Mouse (Mus musculus): ENCODE results near the gene Luc7l2. TPM values are rescaled to one million over a fixed set of nuclear protein-coding genes. Genes with fewer than 3 reads are reported as not detected.

Luc7l2 gene
- polyA plus RNA-seq, 1 experiment from 2014 or later = 57.0 TPM

DNA sequence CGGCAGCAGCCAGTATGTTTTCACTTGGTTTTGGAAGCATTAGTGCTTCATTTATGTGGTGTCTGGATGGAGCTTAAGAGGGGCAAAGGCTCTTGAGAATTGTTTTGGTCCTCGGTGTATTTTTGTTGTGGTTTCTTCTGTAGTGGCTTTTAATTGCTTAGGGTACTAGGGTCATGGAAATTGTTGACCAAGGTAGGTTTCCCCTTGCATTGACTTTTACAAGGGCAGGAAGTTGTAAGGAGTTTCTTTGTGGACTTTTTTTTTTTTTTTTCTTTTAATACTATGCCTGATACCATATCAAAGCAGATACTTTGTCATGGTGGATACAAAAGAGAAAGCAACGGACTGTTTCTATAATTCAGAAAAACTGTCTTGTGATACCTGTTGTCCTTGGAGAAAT, 30.6 kb downstream of the Luc7l2 start:
- no peaks in the 10 kb centered on the region for H3K4me1 ChIP-seq
- no peak overlapping the region for H3K27ac ChIP-seq
- H3K27me3 ChIP-seq = no peaks in the 10 kb centered on the region
- no peak overlapping the region for H3K9ac ChIP-seq
- no peaks in the 10 kb centered on the region for H3K9me3 ChIP-seq
- H3K36me3 ChIP-seq = peaks cover 30% of the 10 kb centered on the region
- H3K4me2 ChIP-seq (replicated peaks) = no peak overlapping the region
- H3K4me3 ChIP-seq = no peak overlapping the region
- ATAC-seq (ENCODE audit: insufficient number of reproducible peaks, insufficient read depth, low FRiP score, low TSS enrichment) = no peak
- 86% methylated on average over 3 of the region's 3 CpGs for WGBS

DNA sequence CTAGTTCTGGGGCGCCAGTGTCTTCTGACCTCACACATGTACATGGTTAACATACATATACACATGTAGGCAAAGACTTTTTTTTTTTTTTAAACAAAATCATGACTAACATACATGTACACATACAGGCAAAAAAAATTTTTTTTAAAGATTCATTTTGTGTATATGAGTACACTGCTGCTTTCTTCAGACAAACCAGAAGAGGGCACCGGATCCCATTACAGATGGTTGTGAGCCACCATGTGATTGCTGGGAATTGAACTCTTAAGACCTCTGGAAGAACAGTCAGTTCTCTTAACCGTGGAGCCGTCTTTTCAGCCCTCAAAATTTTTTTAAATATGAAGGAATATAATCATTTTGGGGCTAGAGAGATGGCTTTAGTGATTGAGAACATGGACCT, 46.3 kb downstream of the Luc7l2 start:
- Histone ChIP-seq H3K4me2 (replicated peaks) (no peak overlapping the region), H3K36me3 (peaks cover 50% of the 10 kb centered on the region), H3K4me1 (no peaks in the 10 kb centered on the region), H3K9me3 (no peaks in the 10 kb centered on the region), H3K4me3 (no peak overlapping the region), H3K9ac (no peak overlapping the region), H3K27ac (no peak overlapping the region), H3K27me3 (no peaks in the 10 kb centered on the region)
- 91% methylated on average over 4 of the region's 4 CpGs for whole genome bisulfite sequencing
- no peak for ATAC-seq (ENCODE audit: insufficient number of reproducible peaks, insufficient read depth, low FRiP score, low TSS enrichment)

DNA sequence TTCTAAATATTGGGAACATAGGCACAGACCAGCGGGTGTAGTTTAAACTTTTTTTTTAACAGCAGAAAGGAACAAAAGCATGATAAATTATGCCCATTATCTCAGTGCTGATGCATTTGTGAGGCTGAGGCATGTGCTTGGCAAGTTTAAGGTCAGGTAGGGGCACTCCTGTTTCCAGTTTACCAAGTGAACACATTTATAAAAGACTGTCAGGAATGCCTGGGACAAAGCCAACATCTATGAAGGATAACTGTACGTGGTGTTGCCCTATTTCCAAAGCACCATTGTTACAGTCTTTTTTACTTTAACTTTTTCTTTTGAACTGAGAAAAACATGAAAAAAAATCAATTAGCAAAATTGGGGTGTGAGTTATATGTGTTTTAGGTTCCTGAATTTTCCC, 58.8 kb downstream of the Luc7l2 start:
- 87% methylated on average over 2 of the region's 2 CpGs for WGBS
- Histone ChIP-seq H3K4me2 (replicated peaks) (no peak overlapping the region), H3K4me1 (no peaks in the 10 kb centered on the region), H3K36me3 (peaks cover 36% of the 10 kb centered on the region), H3K27me3 (no peaks in the 10 kb centered on the region), H3K9me3 (no peaks in the 10 kb centered on the region), H3K9ac (no peak overlapping the region), H3K4me3 (no peak overlapping the region), H3K27ac (no peak overlapping the region)
- ATAC-seq (ENCODE audit: insufficient number of reproducible peaks, insufficient read depth, low FRiP score, low TSS enrichment) = no peak

DNA sequence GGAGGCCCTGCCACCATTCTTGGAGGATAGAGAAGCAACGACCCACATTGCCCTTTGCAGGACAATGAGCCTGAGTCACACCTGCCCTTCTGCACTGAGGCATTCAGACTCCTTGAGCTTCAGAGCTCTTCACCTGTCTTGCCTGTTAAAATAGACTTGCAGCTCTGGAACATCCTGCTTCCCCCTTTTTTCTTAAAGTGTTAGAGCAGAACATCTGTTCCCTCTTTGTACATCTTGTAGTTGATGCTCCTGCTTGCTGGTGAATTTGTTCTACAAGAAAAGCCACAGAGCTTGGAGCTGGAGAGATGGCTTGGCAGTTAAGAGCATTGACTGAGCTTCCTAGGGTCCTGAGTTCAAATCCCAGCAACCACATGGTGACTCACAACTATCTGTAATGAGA, 71.3 kb downstream of the Luc7l2 start:
- H3K4me2 ChIP-seq (replicated peaks) = no peak overlapping the region
- no peak overlapping the region for H3K4me3 ChIP-seq
- 94% methylated on average over 1 of the region's 1 CpGs for WGBS
- H3K9me3 ChIP-seq = peaks cover 4% of the 10 kb centered on the region; the same call in 1 of the 2 replicates
- no peak for ATAC-seq (ENCODE audit: insufficient number of reproducible peaks, insufficient read depth, low FRiP score, low TSS enrichment)
- no peaks in the 10 kb centered on the region for H3K27me3 ChIP-seq
- H3K9ac ChIP-seq = no peak overlapping the region
- H3K36me3 ChIP-seq = peaks cover 27% of the 10 kb centered on the region
- no peaks in the 10 kb centered on the region for H3K4me1 ChIP-seq
- no peak overlapping the region for H3K27ac ChIP-seq

DNA sequence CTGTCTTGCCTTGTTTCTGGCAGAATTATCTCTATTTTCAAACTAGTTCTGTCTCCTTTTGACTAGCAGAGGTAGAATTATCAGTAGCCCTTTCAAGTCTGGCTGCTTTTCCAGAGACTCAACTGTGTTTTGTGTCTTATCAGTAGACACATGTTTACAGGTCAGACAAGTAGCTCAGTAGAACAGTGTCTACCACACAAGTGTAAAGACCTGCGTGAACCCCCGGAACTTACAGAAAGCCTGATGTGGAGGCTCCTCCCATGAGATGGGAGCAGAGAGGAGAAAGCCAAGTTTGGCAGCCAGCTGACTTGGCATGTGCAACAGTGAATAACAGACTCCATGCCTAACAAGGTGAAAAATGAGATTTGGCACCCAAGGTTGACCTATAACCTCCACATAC, 72.3 kb downstream of the Luc7l2 start:
- H3K4me2 ChIP-seq (replicated peaks) = no peak overlapping the region
- peaks cover 24% of the 10 kb centered on the region for H3K36me3 ChIP-seq
- H3K27ac ChIP-seq = no peak overlapping the region
- H3K4me3 ChIP-seq = no peak overlapping the region
- no peaks in the 10 kb centered on the region for H3K9me3 ChIP-seq
- H3K9ac ChIP-seq = no peak overlapping the region
- ATAC-seq (ENCODE audit: insufficient number of reproducible peaks, insufficient read depth, low FRiP score, low TSS enrichment) = no peak
- WGBS = 85% methylated on average over 2 of the region's 2 CpGs
- H3K4me1 ChIP-seq = no peaks in the 10 kb centered on the region
- H3K27me3 ChIP-seq = no peaks in the 10 kb centered on the region

DNA sequence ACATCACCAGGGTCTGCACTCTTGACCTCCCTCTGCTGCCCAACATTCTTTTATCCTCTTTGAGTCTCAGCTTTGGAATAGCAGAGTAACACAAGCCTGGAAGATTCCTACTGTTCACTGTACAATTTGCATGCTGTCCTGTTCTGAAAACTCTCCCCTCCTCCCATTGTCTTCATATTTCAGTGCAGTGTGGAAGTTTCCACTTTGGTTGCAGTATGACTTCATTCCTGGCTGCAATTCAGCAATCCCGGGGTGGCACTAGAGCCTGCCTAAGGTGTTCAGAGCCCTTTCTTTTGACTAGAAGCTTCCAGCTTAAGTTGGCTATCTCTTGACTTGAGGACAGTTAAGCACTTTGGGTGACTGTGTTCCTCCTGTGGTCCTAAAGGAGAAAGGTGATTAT, 73.3 kb downstream of the Luc7l2 start:
- Histone ChIP-seq H3K9ac (no peak overlapping the region), H3K36me3 (peaks cover 14% of the 10 kb centered on the region), H3K27ac (no peak overlapping the region), H3K4me2 (replicated peaks) (no peak overlapping the region), H3K9me3 (no peaks in the 10 kb centered on the region), H3K4me3 (no peak overlapping the region), H3K4me1 (no peaks in the 10 kb centered on the region), H3K27me3 (no peaks in the 10 kb centered on the region)
- no peak for ATAC-seq (ENCODE audit: insufficient number of reproducible peaks, insufficient read depth, low FRiP score, low TSS enrichment)
- 78% methylated on average over 1 of the region's 1 CpGs for WGBS

DNA sequence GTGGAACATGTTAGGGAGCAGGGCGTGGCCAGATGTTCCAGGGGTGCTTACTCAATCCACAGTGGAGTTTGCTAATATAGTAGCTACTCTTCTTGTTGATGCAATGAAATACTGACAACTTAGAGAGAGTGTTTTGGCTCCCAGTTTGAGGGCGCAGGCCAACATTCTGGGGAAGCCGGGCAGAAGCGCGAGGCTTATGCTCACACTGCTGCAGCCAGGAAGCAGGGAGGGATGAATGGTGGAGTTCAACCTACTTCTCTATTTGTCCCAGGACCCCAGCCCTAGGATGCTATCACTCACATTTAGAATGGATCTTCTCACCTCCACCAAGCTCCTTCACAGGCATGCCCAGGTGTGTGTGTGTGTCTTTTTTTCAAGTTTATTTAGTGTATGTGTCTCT, 75.0 kb downstream of the Luc7l2 start:
- no peaks in the 10 kb centered on the region for H3K4me1 ChIP-seq
- no peak for ATAC-seq (ENCODE audit: insufficient number of reproducible peaks, insufficient read depth, low FRiP score, low TSS enrichment)

DNA sequence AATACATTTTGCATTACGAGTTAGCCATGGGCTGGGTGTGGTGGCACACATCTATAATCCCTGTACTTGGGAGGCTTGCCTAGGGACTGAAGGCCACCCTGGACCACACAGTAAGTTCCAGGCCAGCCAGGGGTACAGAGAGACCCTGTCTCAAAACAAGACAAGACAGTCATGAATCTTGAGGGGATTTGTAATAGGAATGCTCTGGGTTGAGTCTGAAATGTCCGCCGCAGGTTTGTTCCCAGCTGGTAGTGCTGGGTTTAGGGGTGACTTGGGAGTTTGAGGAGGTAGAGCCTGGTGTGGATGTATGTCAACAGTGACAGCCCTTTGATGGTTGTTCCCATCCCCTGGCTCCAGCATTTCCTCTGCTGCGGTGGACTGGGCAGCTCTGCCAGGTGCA, 75.9 kb downstream of the Luc7l2 start:
- H3K27ac ChIP-seq = no peak overlapping the region
- H3K27me3 ChIP-seq = no peaks in the 10 kb centered on the region
- no peak overlapping the region for H3K4me3 ChIP-seq
- H3K4me2 ChIP-seq (replicated peaks) = no peak overlapping the region
- H3K4me1 ChIP-seq = no peaks in the 10 kb centered on the region
- peaks cover 5% of the 10 kb centered on the region; the same call in 1 of the 2 replicates for H3K36me3 ChIP-seq
- no peak overlapping the region for H3K9ac ChIP-seq
- H3K9me3 ChIP-seq = no peaks in the 10 kb centered on the region
- 91% methylated on average over 4 of the region's 4 CpGs for WGBS
- no peak for ATAC-seq (ENCODE audit: insufficient number of reproducible peaks, insufficient read depth, low FRiP score, low TSS enrichment)

More for the DNA sequence above, 75.0 kb downstream of the Luc7l2 start:
- H3K9ac ChIP-seq = no peak overlapping the region
- no peak overlapping the region for H3K4me3 ChIP-seq
- 0 out of 2 replicates have a peak, but pooled peaks cover 9% of the 10 kb centered on the region for H3K36me3 ChIP-seq
- no peak overlapping the region for H3K4me2 ChIP-seq (replicated peaks)
- WGBS = 96% methylated on average over 5 of the region's 5 CpGs
- no peak overlapping the region for H3K27ac ChIP-seq
- no peaks in the 10 kb centered on the region for H3K9me3 ChIP-seq
- H3K27me3 ChIP-seq = no peaks in the 10 kb centered on the region

DNA sequence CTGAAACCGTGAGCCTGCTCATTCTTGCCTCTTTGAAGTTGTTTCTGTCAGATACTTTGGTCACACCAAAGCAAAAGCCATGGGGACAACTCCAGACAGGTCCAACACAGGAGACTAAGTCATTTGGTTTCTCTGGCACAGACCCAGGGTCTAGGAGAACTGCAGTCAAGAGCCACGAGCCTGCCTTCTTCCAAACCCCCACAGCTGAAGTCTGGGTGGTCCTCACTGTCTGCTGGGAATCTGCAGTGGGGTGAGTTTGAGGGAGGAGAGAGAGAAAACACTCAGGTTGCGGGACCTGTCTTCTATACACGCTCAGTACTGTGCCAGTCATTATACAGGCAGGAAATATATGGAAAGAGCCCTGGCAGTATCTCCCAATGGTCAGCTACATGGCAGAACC, 76.4 kb downstream of the Luc7l2 start:
- no peak overlapping the region for H3K4me3 ChIP-seq
- H3K4me2 ChIP-seq (replicated peaks) = no peak overlapping the region
- H3K9me3 ChIP-seq = no peaks in the 10 kb centered on the region
- H3K27me3 ChIP-seq = no peaks in the 10 kb centered on the region
- H3K27ac ChIP-seq = no peak overlapping the region
- 83% methylated on average over 4 of the region's 4 CpGs for WGBS
- H3K4me1 ChIP-seq = no peaks in the 10 kb centered on the region
- H3K9ac ChIP-seq = no peak overlapping the region
- ATAC-seq (ENCODE audit: insufficient number of reproducible peaks, insufficient read depth, low FRiP score, low TSS enrichment) = no peak
- peaks cover 5% of the 10 kb centered on the region; the same call in 1 of the 2 replicates for H3K36me3 ChIP-seq

DNA sequence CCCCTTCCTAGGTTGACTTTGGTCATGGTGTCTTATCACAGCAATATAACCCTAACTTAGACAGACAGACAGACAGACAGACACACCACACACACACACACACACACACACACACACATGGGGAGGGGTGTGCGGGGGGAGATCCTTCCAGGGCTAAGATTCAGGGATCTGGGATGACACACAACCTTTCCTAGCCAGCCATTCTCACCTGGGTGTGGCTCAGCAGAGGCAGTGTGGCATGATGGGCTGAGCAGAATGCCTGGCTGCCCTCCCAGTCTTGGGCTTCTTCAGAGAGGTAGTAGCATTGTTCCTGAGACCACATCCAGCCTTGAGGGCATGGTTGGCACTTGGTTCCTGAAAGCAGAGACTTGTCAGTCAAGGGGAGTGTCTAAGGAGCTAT, 78.4 kb downstream of the Luc7l2 start:
- Histone ChIP-seq H3K9me3 (no peaks in the 10 kb centered on the region), H3K4me1 (no peaks in the 10 kb centered on the region), H3K36me3 (peaks cover 5% of the 10 kb centered on the region; the same call in 1 of the 2 replicates), H3K27me3 (peaks cover 17% of the 10 kb centered on the region), H3K27ac (no peak overlapping the region), H3K9ac (no peak overlapping the region), H3K4me2 (replicated peaks) (no peak overlapping the region), H3K4me3 (no peak overlapping the region)
- ATAC-seq (ENCODE audit: insufficient number of reproducible peaks, insufficient read depth, low FRiP score, low TSS enrichment) = no peak
- WGBS = 84% methylated on average over 1 of the region's 1 CpGs

DNA sequence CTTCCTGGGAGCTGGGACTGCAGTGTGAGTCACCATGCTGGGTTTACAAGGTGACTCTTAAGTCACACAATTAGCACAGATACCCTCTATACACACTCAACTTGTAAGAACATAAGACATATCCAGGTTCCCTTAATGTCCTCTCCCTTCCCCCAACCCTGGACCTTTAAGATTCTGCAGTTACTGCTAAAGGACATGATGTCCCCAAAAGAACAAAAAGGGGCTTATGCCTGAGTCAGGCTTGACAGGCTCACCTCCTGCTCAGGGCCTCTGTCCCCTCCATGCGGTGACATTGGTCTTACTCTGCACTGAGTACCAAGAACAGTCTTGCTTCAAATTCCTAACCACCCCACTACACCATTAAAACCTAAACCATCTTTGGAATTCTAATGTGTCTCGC, 81.7 kb downstream of the Luc7l2 start:
- 86% methylated on average over 2 of the region's 2 CpGs for WGBS
- Histone ChIP-seq H3K27me3 (peaks cover 49% of the 10 kb centered on the region), H3K9ac (no peak overlapping the region), H3K36me3 (peaks cover 4% of the 10 kb centered on the region; the same call in 1 of the 2 replicates), H3K9me3 (no peaks in the 10 kb centered on the region), H3K4me1 (peaks cover 15% of the 10 kb centered on the region), H3K4me2 (replicated peaks) (no peak overlapping the region), H3K27ac (no peak overlapping the region), H3K4me3 (no peak overlapping the region)
- ATAC-seq (ENCODE audit: insufficient number of reproducible peaks, insufficient read depth, low FRiP score, low TSS enrichment) = no peak

DNA sequence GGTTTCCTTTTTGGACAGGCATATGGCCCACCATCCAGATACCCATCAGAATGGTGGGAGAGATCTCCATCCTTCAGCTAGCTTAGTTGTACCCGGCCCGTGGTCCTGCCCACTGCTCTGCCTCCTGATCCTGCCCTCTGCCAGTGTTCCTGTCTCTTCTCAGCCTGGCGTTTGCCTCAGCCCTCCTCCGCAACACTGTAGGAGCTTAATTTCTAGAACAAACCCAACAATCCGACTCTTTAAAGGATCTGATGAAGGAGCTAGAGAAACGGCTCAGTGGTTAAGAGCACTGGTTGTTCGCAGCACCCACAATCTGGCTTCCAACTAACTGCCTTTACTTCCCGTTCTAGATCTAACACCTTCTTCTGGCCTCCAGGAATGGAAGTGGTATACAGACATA, 83.3 kb downstream of the Luc7l2 start:
- no peaks in the 10 kb centered on the region for H3K9me3 ChIP-seq
- no peak overlapping the region for H3K4me2 ChIP-seq (replicated peaks)
- ATAC-seq (ENCODE audit: insufficient number of reproducible peaks, insufficient read depth, low FRiP score, low TSS enrichment) = no peak
- H3K4me1 ChIP-seq = peaks cover 15% of the 10 kb centered on the region
- no peak overlapping the region for H3K4me3 ChIP-seq
- no peaks in the 10 kb centered on the region; the same call in 1 of the 2 replicates for H3K36me3 ChIP-seq
- H3K27ac ChIP-seq = no peak overlapping the region
- H3K27me3 ChIP-seq = peaks cover 62% of the 10 kb centered on the region
- 78% methylated on average over 8 of the region's 8 CpGs for whole genome bisulfite sequencing
- H3K9ac ChIP-seq = no peak overlapping the region

All from embryonic facial prominence, embryonic 12.5 days (tissue).